Mouse (Mus musculus) lung, embryonic 15.5 days (tissue): ENCODE data around the gene Pcyt1b. TPM values are rescaled to one million over a fixed set of nuclear protein-coding genes. Genes with fewer than 3 reads are reported as not detected.
A peak's percentile ranks its signal among the peaks of the same experiment; 100 is the strongest.

ENCODE experiments used
- ATAC-seq: fragments of 200-750 bp; cut with Nextera tagmentation; 2 replicates; pipeline ENCODE4 v1.8.0; 2017; ENCODE audit warnings: moderate number of reproducible peaks, borderline replicate concordance; ENCODE audit not compliant: low FRiP score, low TSS enrichment; ENCODE audit errors: extremely low read depth
- H3K27ac ChIP-seq: fragments of 300-500 bp; sonication (generic); 2 replicates; pipeline ENCODE4 v1.5.1; 2015; ENCODE audit warnings: moderate library complexity, mild to moderate bottlenecking, inconsistent platforms
- H3K27me3 ChIP-seq: fragments of 300-500 bp; sonication (generic); 2 replicates; pipeline ENCODE4 v1.6.1; 2015; ENCODE audit warnings: inconsistent platforms
- H3K36me3 ChIP-seq: fragments of 300-500 bp; sonication (generic); 2 replicates; pipeline ENCODE4 v1.6.1; 2015; ENCODE audit warnings: inconsistent platforms
- H3K4me1 ChIP-seq: fragments of 300-500 bp; sonication (generic); 2 replicates; pipeline ENCODE4 v1.6.1; 2015; ENCODE audit warnings: inconsistent platforms
- H3K4me2 ChIP-seq: fragments of 300-500 bp; sonication (generic); 2 replicates; pipeline ENCODE4 v1.6.1; 2015; ENCODE audit warnings: inconsistent platforms, mild to moderate bottlenecking, moderate library complexity
- H3K4me3 ChIP-seq: fragments of 300-500 bp; sonication (generic); 2 replicates; pipeline ENCODE4 v1.5.1; 2015; ENCODE audit warnings: mild to moderate bottlenecking, inconsistent platforms
- H3K9ac ChIP-seq: fragments of 300-500 bp; sonication (generic); 2 replicates; pipeline ENCODE4 v1.6.1; 2015; ENCODE audit warnings: inconsistent platforms
- H3K9me3 ChIP-seq: fragments of 300-500 bp; sonication (generic); 2 replicates; pipeline ENCODE4 v1.6.1; 2016; ENCODE audit warnings: inconsistent platforms
- WGBS: fragments of 180-500 bp; shearing (Covaris S2); methylation state at CpG from one replicate; pipeline ENCODE4 v1.1.7; 2015; 5-methylcytosine and 5-hydroxymethylcytosine counted together
- polyA plus RNA-seq: library from polyadenylated mRNA; unstranded; fragments of >200 nt; fragmentation: Nextera tagmentation; extraction: Ambion mirVana; gene quantifications from 2 replicates; pipeline ENCODE4 v1.2.1, GENCODE M21; 2015

Pcyt1b gene
- polyA plus RNA-seq, 1 experiment from 2014 or later = 1.7 TPM

DNA sequence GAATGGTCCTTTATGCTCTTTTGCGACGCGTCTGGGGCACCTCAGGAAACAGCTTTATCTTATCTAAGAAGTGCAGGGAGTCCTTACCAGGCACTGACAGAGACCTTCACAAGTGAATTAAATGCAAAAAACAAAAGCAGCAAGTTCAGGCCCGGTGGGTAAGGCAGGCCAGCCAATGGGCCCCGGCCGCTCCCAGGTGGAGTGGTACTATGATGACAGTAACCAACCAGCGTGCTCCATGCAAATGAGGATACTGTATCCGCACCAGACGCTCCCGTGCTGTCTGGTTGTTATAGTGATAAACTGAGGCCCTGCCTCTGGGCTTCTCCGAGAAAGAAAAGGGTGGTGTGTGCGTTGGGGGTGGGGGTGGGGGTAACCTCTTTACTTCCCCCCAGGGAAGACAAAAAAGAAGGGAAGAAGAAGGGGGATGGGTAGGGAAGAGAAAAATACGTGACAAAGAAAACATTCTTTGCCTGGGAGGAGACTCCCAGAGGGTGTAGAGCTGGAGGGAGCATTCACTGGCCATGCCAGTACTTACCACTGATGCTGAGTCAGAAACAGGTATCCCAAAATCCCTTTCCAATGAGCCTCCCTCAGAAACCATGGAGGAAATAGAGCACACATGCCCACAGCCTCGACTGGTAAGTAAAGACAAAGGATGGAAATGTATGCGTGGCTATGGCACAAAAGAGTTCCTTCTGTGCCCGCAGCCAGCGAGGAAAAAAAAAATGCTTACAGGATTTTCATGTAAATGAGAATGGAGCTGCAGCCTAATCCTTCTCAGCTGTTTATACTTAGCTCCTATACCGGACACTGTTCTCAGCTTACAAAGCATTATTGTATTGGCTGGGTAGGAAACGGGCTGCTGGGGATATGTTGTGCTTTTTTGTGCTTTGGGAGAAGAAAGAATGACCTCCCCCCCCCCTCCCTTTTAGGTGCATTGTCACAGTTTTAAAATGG is 20.5 kb downstream of the Pcyt1b start:
- Histone ChIP-seq H3K27ac (no peak overlapping the region), H3K27me3 (peaks cover 7% of the 10 kb centered on the region; the same call in 1 of the 2 replicates), H3K36me3 (no peaks in the 10 kb centered on the region), H3K9ac (no peak overlapping the region), H3K9me3 (no peaks in the 10 kb centered on the region), H3K4me2 (peak overlapping the region; percentile 56), H3K4me1 (no peaks in the 10 kb centered on the region), H3K4me3 (peak overlapping the region; percentile 26)
- ATAC-seq = peak; percentile 99
- 17% methylated on average over 19 of the region's 19 CpGs for WGBS

DNA sequence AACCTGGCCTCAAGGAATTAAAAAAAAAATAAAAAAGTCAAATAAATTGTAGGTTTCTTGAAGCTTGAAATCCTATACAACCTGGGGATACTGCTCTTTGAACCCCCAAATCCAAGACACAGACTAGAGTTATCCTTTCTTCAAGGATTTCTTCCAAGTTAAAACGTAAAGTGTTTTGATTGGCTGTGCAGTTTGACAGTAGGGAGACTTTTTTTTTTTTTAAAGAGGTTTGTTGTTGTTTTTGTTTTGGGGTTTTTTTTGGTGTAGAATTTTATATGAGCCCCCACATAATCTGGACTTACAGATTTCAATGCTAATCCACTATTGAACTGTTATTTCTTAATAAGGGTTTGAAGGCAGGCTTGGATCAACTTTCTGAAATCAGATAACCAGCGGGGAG is 21.6 kb downstream of the Pcyt1b start:
- H3K27ac ChIP-seq = no peak overlapping the region
- no peak overlapping the region for H3K4me2 ChIP-seq

DNA sequence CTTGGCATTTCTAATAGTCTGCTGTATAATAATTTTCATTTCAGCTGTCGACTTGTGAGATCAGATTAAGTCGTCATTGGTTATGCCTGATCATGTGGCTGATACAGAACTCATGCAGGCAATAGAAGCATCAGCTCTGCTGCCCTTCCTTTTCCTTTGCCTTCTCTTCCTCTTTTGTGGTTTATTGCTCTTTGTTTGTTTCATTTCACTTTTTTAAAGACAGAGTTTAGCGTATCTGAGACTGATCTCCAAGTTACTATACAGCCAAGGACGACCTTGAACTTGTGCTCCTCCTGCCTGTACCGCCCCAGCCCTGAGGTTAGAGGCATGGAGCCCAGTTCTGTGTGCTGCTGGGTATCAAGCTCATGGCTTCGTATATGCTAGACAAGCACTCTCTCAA is 34.6 kb downstream of the Pcyt1b start:
- Histone ChIP-seq H3K9ac (no peak overlapping the region), H3K4me2 (no peak overlapping the region), H3K27ac (no peak overlapping the region), H3K4me1 (no peaks in the 10 kb centered on the region), H3K36me3 (no peaks in the 10 kb centered on the region), H3K27me3 (no peaks in the 10 kb centered on the region; the same call in 1 of the 2 replicates), H3K4me3 (no peak overlapping the region), H3K9me3 (no peaks in the 10 kb centered on the region)
- ATAC-seq = no peak
- WGBS = 70% methylated on average over 6 of the region's 6 CpGs

More for the DNA sequence above, 21.6 kb downstream of the Pcyt1b start:
- peaks cover 4% of the 10 kb centered on the region; the same call in 1 of the 2 replicates for H3K27me3 ChIP-seq
- no peaks in the 10 kb centered on the region for H3K36me3 ChIP-seq
- H3K9me3 ChIP-seq = no peaks in the 10 kb centered on the region
- WGBS = 56% methylated on average over 2 of the region's 2 CpGs
- no peaks in the 10 kb centered on the region for H3K4me1 ChIP-seq
- H3K9ac ChIP-seq = no peak overlapping the region
- H3K4me3 ChIP-seq = no peak overlapping the region
- no peak for ATAC-seq

DNA sequence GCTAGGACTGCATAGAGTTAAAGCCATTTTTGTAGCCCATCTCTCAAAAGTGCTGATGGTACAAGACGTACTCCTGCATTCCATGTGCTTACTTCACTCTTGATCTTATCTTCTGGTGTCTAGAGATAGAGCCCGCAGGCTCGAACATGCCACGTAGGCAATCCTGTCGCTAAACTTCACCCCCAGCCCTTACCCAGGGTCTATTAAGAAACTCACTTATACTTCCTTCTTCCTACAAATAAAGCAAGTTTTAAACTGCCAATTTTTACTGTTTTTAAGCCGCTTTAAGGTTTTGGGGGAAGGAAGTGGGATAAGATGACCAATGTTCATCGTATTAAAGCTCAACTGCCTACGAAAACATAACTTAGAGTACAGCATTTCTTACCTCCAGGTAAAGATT is 36.0 kb downstream of the Pcyt1b start:
- no peak for ATAC-seq
- Histone ChIP-seq H3K27me3 (no peaks in the 10 kb centered on the region; the same call in 1 of the 2 replicates), H3K9me3 (no peaks in the 10 kb centered on the region), H3K36me3 (no peaks in the 10 kb centered on the region), H3K4me1 (no peaks in the 10 kb centered on the region), H3K4me3 (no peak overlapping the region), H3K27ac (no peak overlapping the region), H3K9ac (no peak overlapping the region), H3K4me2 (no peak overlapping the region)
- WGBS = 64% methylated on average over 8 of the region's 8 CpGs

DNA sequence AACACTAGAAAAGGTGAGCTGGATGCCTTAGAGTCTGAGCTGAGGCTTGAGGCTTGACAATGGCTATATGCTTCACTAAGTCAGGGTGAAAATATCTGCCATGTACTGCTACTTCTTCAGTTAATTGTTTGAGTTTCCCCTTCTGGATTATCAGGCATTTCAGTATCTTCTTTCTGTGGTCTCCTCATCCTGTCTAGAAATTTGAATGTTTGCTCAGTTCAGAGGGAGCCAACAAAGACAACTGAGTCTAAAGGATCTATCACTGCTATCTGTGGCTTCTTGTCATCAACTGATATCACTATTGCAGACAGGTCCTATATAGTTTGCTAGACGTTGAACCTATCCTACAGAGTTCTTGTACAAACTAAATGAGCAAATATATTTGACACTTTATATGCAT is 42.9 kb downstream of the Pcyt1b start:
- Histone ChIP-seq H3K27me3 (no peaks in the 10 kb centered on the region), H3K4me1 (no peaks in the 10 kb centered on the region), H3K36me3 (no peaks in the 10 kb centered on the region), H3K4me3 (no peak overlapping the region), H3K4me2 (no peak overlapping the region), H3K9me3 (no peaks in the 10 kb centered on the region), H3K9ac (no peak overlapping the region), H3K27ac (no peak overlapping the region)
- ATAC-seq = no peak
- 29% methylated on average over 1 of the region's 1 CpGs for WGBS

DNA sequence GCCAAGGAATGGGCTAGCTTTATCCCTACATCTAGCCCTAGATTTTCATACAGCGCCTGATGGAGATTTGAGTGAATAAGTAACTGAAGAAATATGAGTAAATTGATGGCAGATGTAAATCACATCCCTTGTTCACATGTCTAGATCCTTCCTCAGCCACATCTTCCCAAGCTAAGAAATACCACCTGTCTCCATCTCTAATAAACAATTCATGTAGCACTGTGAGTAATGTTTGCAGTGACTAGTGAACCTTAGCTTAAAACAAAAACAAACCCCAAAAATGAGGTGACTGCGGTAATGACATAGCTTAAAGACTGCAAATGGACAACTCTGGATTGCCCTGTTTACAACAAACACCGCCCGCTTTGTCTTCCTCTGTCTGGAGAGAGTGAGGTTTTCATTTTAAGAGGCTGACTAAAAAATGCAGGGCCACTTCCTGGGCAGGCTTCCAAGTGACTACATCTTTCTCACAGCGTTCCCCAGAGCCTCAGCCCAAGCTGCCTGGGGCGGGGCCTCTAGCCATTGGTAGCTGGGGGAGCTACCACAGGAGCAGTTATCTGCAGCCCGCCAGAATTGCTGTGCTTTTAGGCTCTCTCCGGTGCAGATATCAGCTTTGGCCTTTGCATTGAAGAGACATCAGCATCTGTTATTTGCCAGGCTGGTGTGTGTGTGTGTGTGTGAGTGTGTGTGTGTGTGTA is 46.0 kb downstream of the Pcyt1b start:
- no peaks in the 10 kb centered on the region for H3K27me3 ChIP-seq
- 27% methylated on average over 8 of the region's 8 CpGs for WGBS
- H3K4me3 ChIP-seq = no peak overlapping the region
- no peak overlapping the region for H3K9ac ChIP-seq
- ATAC-seq = peak; percentile 79; the same call in 1 of the 2 replicates
- peak overlapping the region; percentile 10; the same call in 1 of the 2 replicates for H3K4me2 ChIP-seq
- H3K27ac ChIP-seq = no peak overlapping the region
- no peaks in the 10 kb centered on the region for H3K36me3 ChIP-seq
- H3K9me3 ChIP-seq = no peaks in the 10 kb centered on the region
- H3K4me1 ChIP-seq = no peaks in the 10 kb centered on the region

DNA sequence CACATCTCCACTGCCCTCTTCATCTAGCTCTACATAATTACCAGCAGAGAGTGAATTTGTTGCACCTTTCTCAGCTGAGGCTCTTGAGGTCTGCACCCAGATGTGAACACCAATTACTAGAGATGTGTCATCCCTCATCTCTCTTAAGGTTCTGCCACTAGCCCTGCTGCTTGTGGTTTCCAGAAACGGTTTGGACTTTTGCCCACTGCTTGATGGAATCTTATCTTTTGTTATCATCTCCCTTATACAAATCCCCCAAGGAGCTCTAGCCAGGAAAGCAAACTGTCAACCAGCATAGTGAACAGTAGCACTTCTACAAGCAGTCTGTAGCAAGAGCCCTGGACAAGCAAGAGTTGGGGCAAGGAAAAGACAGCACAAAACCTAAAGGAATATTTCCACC is 57.9 kb downstream of the Pcyt1b start:
- H3K4me1 ChIP-seq = no peaks in the 10 kb centered on the region
- ATAC-seq = no peak
- H3K9ac ChIP-seq = no peak overlapping the region
- H3K27ac ChIP-seq = no peak overlapping the region
- H3K27me3 ChIP-seq = no peaks in the 10 kb centered on the region
- no peak overlapping the region for H3K4me2 ChIP-seq
- no peaks in the 10 kb centered on the region for H3K36me3 ChIP-seq
- 7% methylated on average over 1 of the region's 1 CpGs for WGBS
- no peak overlapping the region for H3K4me3 ChIP-seq
- no peaks in the 10 kb centered on the region for H3K9me3 ChIP-seq

DNA sequence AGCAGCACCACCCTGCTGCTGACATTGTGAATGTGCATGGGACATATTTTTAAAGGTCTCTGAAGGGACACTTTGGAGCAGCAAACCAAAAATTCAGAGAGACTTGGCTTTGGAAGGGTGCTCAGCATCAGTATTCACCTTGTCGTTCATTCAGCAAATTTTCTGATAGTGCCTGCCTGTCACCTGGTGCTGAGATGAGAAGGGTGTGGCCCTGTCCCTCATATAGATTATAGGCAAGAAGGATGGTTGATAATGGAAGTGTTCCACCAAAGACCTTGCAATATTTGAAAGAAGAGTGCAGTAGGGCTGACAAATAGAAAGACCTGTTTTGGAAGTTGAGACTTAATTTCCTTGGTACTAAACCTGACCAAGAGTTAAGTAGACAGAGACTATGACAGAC is 74.9 kb downstream of the Pcyt1b start:
- no peaks in the 10 kb centered on the region for H3K4me1 ChIP-seq
- ATAC-seq = no peak
- no peak overlapping the region for H3K4me3 ChIP-seq
- H3K27me3 ChIP-seq = no peaks in the 10 kb centered on the region
- H3K27ac ChIP-seq = no peak overlapping the region
- no peak overlapping the region for H3K4me2 ChIP-seq
- WGBS = 81% methylated on average over 1 of the region's 1 CpGs
- H3K9ac ChIP-seq = no peak overlapping the region
- H3K9me3 ChIP-seq = no peaks in the 10 kb centered on the region
- H3K36me3 ChIP-seq = no peaks in the 10 kb centered on the region

DNA sequence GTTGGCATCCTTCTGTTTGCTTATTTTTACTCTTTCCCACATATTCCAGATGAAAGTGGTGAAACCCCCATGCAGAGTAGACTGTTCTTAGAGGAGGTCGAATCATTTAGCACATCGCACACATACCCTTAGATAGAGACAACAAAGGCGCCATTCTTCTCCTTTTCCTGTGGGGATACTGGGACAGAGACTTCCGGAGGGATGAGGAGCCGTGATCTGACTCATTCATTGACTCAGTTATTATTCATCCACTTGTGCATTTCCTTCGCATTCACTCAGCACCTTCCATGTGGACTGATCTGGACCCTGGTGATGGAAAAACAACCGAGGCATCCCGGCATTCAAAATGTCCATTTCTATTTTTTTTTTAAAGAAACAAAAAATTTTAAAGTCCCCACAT is 76.2 kb downstream of the Pcyt1b start:
- Histone ChIP-seq H3K4me2 (no peak overlapping the region), H3K4me3 (no peak overlapping the region), H3K27ac (no peak overlapping the region), H3K4me1 (no peaks in the 10 kb centered on the region), H3K36me3 (no peaks in the 10 kb centered on the region), H3K9ac (no peak overlapping the region), H3K27me3 (no peaks in the 10 kb centered on the region), H3K9me3 (no peaks in the 10 kb centered on the region)
- no peak for ATAC-seq
- WGBS = 78% methylated on average over 8 of the region's 8 CpGs

DNA sequence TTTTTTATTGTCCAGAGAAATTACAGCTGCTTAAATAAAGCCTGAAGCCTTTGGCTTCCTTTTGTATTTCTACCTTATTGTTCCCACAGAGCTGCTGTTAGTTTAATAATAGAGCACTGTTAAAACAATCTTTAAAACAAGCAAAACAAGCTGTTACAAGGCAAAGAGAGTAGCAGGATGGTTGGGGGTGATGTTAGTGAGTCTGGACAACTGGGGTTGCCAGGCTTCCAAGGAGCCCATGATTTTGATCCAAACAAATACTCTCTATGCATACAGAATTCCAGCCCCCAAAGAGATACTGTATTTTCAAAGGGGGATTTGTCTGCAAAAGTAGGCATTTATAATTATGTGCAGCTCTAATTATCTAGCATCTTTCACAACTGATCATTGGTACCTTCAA is 77.7 kb downstream of the Pcyt1b start:
- no peak overlapping the region for H3K4me2 ChIP-seq
- no peak overlapping the region for H3K9ac ChIP-seq
- H3K36me3 ChIP-seq = no peaks in the 10 kb centered on the region
- H3K27ac ChIP-seq = no peak overlapping the region
- no peaks in the 10 kb centered on the region for H3K9me3 ChIP-seq
- ATAC-seq = no peak
- H3K4me3 ChIP-seq = no peak overlapping the region
- no peaks in the 10 kb centered on the region for H3K4me1 ChIP-seq
- no peaks in the 10 kb centered on the region for H3K27me3 ChIP-seq

DNA sequence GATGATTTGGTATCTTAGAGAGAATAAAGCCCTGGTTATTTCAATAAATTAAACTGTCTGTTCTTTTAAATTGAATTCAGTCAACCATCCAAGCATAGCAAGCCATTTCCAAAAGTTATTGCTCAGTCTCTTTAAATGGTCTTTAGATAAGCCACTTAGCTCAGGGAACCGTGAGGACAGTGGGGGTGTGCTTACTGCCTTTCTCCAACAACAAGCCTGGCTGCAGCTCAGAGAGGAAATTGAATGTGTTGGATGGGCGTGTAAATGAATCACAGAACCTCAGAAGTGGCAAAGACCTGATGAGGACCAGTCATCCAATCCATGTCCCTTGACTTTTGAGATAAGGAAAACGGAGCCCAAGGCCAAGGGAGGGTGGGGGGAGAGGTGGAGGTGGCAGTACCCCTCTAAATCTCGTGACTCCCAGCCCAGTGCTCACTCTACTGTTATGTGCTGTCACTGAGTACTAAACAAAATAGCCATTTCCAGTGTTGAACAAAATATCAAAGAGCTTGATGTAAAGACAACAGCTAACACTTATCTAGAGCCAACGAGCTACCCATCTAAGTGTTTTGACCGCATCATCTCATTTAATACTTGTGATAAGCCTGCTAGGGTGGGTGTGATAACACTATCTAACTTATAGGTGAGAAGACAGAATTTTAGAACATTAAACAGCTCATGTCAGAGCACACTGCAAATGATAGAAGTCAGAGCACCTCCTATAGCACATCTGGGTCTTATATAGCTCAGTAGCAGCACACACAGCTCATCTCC is 78.5 kb downstream of the Pcyt1b start:
- Histone ChIP-seq H3K4me2 (no peak overlapping the region), H3K9me3 (no peaks in the 10 kb centered on the region), H3K27ac (no peak overlapping the region), H3K36me3 (no peaks in the 10 kb centered on the region), H3K4me3 (no peak overlapping the region), H3K4me1 (no peaks in the 10 kb centered on the region), H3K9ac (no peak overlapping the region), H3K27me3 (no peaks in the 10 kb centered on the region)
- 56% methylated on average over 6 of the region's 6 CpGs for WGBS
- ATAC-seq = no peak
